Mouse (Mus musculus): ENCODE data around the gene Reck. TPM values are rescaled to one million over a fixed set of nuclear protein-coding genes. Genes with fewer than 3 reads are reported as not detected.

Gene Reck
- polyA plus RNA-seq, 1 experiment from 2014 or later, result 4.8 TPM

- no peak for ATAC-seq
- H3K27me3 ChIP-seq, result no peaks in the 10 kb centered on the region
- H3K9me3 ChIP-seq (replicated peaks), result no peaks in the 10 kb centered on the region
- WGBS, result 74% methylated on average over 9 of the region's 9 CpGs
- H3K4me2 ChIP-seq, result peak overlapping the region; percentile 9; the same call in 1 of the 2 replicates
- no peak overlapping the region for H3K27ac ChIP-seq
- no peak overlapping the region for H3K4me3 ChIP-seq
- H3K4me1 ChIP-seq, result peaks cover 14% of the 10 kb centered on the region
- no peaks in the 10 kb centered on the region for H3K36me3 ChIP-seq (ENCODE audit: poor library complexity, severe bottlenecking)
- H3K9ac ChIP-seq, result no peak overlapping the region
Observed at GRCm38 (mm10) chr4:43959523-43960179, 84.3 kb downstream of the Reck start.

GRCm38 (mm10) chr4:43960207-43960606 lies 84.9 kb downstream of the Reck start:
- WGBS, result 91% methylated on average over 6 of the region's 6 CpGs
- ATAC-seq, result no peak

DNA sequence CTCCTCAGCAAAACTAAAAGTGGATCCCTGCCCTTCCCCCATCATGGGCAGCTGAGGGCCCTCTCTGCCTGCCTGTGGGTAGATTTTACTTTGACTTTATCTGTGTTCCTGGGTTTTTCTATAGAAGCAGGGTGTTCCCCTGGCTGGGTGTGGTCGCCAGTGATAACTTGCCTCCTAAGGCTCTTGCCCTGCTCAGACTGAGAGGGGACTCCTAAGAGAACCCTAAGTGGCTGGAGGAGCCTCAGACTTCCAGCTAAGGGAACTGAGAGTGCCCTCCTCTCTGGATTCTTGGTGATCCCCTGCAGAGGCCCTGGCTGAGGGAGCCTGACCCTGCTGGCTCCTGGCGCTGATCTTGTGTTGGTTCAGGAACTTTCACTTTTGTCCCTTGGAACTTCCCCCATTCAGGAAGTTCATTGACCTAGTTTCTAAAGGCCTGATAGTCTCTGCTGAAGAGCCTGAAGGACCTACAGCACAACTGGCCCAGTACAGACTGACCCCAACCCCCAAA lies 89.0 kb downstream of the Reck start:
- H3K4me1 ChIP-seq, result peaks cover 12% of the 10 kb centered on the region
- no peak overlapping the region for H3K27ac ChIP-seq
- no peak overlapping the region for H3K4me2 ChIP-seq
- no peaks in the 10 kb centered on the region for H3K36me3 ChIP-seq (ENCODE audit: poor library complexity, severe bottlenecking)
- no peaks in the 10 kb centered on the region for H3K27me3 ChIP-seq
- no peak overlapping the region for H3K4me3 ChIP-seq
- WGBS, result 51% methylated on average over 2 of the region's 2 CpGs
- ATAC-seq, result no peak
- no peaks in the 10 kb centered on the region for H3K9me3 ChIP-seq (replicated peaks)
- H3K9ac ChIP-seq, result no peak overlapping the region

More at GRCm38 (mm10) chr4:43960207-43960606, 84.9 kb downstream of the Reck start:
- Histone ChIP-seq H3K4me3 (no peak overlapping the region), H3K9ac (no peak overlapping the region), H3K36me3 (ENCODE audit: poor library complexity, severe bottlenecking) (no peaks in the 10 kb centered on the region), H3K27ac (no peak overlapping the region), H3K9me3 (replicated peaks) (no peaks in the 10 kb centered on the region), H3K4me1 (peaks cover 14% of the 10 kb centered on the region), H3K27me3 (no peaks in the 10 kb centered on the region), H3K4me2 (no peak overlapping the region)

DNA sequence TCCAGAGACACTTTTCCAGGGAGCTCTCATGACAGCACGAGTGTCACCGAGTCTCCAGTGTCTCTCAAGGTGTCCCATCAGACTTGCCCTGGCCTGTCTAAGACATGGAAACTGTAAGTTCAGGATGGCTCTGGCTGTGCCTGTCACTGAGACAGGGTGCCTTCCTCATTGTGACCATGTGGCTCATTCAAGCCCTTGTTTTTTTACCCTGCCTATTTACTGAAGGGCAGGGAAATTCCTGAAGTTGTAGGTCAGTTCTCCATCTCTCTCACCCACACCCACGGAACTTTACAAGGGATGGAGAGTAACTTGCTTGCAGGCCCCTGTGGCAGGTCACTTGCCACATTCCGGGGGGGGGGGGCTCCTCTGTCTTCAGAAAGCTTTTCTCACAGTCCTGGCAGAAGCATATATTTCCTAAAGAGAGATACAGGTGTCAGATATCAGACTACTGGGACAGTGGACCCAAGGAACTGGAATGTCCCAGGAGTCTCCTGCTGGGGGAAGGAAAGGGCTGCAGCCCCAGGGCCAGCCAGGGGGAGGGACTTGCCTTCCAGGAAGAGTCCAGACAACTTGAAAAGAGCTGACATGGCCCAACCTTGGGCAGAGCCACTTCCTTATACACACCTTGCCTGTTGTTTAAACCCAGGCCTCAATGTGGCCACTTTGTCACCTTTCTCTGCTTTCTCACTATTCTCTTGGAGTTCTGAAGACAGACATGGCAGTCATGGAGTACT lies 89.8 kb downstream of the Reck start:
- no peak overlapping the region for H3K4me2 ChIP-seq
- no peak for ATAC-seq
- no peaks in the 10 kb centered on the region for H3K36me3 ChIP-seq (ENCODE audit: poor library complexity, severe bottlenecking)
- H3K27me3 ChIP-seq, result no peaks in the 10 kb centered on the region
- no peak overlapping the region for H3K9ac ChIP-seq
- no peak overlapping the region for H3K27ac ChIP-seq
- H3K9me3 ChIP-seq (replicated peaks), result no peaks in the 10 kb centered on the region
- H3K4me3 ChIP-seq, result no peak overlapping the region
- peaks cover 15% of the 10 kb centered on the region for H3K4me1 ChIP-seq
- 62% methylated on average over 4 of the region's 4 CpGs for WGBS

DNA sequence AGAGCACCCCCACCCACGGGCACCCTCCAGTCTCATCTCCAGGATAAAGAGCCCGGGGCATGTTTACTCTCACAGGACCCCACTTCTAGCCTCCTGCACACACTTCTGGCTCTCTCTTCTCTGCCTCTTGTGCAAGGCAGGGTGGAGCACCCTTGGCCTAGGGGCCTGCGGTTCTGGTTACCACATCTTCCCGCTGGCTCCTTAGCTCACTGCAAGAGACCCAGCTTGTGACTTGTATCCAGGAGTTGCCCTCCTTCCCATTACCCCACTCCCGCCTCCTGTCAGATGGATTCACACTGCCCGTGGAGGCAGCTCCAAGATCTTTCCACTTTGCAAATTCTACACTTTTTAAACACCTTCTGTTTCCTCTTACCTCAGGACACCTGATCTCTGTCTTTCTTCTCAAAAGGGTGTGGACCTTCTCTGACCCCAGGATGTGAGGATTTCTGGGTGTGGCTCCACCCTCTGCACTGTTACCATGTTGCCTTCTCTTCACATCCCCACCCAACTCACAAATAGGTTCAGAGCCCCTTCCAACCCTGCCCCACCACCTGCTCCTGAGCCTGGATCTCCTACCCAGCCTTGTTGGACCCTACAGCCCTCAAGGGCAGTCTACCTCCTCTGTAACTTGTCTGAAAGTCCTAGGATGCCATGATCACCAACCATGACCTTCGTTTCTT lies 90.7 kb downstream of the Reck start:
- H3K9ac ChIP-seq, result no peak overlapping the region
- H3K4me3 ChIP-seq, result no peak overlapping the region
- no peak overlapping the region for H3K4me2 ChIP-seq
- no peak overlapping the region for H3K27ac ChIP-seq
- peaks cover 15% of the 10 kb centered on the region for H3K4me1 ChIP-seq
- ATAC-seq, result no peak
- 86% methylated on average over 7 of the region's 7 CpGs for WGBS
- H3K27me3 ChIP-seq, result no peaks in the 10 kb centered on the region
- H3K9me3 ChIP-seq (replicated peaks), result no peaks in the 10 kb centered on the region
- H3K36me3 ChIP-seq (ENCODE audit: poor library complexity, severe bottlenecking), result peaks cover 3% of the 10 kb centered on the region; the same call in 1 of the 2 replicates

DNA sequence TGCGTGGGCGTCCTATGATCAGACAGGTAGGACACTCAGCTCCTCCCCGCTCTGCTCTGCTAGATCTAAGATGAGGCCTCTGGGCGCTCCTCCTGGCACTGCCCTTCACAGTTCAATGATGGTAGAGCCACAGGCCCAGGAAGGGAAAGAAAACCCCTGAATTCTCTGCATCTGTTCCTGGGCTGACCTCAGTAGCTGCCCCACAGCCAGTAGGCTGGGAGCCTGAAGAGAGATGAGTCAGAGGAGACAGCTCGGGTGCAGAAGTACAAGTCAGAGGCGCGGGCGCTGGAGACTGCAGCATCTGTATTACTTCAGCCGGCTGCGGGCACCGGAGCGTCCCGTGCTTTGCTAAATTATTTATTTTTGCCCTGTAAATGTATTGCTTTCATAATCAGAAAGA lies 93.3 kb downstream of the Reck start:
- H3K4me3 ChIP-seq, result no peak overlapping the region
- no peaks in the 10 kb centered on the region for H3K9me3 ChIP-seq (replicated peaks)
- H3K4me1 ChIP-seq, result peaks cover 27% of the 10 kb centered on the region
- no peak overlapping the region for H3K9ac ChIP-seq
- H3K27ac ChIP-seq, result no peak overlapping the region
- H3K36me3 ChIP-seq (ENCODE audit: poor library complexity, severe bottlenecking), result peaks cover 4% of the 10 kb centered on the region; the same call in 1 of the 2 replicates
- no peaks in the 10 kb centered on the region for H3K27me3 ChIP-seq
- no peak for ATAC-seq
- 47% methylated on average over 13 of the region's 13 CpGs for WGBS
- H3K4me2 ChIP-seq, result no peak overlapping the region

DNA sequence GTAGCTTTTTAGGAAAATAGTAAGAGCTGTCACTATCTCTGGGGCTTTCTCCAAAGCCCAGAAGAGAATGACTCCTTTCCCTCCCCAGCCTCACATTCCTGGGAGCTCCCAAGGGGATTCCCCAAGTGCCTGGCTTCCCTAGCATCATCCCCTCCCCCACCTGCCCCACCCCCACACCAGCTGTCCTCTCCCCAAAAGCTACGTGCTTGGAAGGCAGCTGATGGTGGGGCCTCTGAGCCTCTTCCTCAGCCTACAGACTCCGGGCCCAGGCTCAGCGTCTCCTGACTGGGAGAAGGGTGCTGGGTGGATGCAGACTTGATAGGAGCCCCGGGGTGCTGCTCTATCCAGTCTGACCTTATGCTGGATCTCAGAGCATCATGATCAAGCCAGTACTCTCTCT lies 94.0 kb downstream of the Reck start:
- 21% methylated on average over 4 of the region's 4 CpGs for WGBS
- no peak overlapping the region for H3K4me3 ChIP-seq
- peak overlapping the region; percentile 10; the same call in 1 of the 2 replicates for H3K27ac ChIP-seq
- H3K4me2 ChIP-seq, result 0 out of 2 replicates have a peak overlapping the region, but pooled peaks have one; percentile 7
- no peaks in the 10 kb centered on the region for H3K27me3 ChIP-seq
- H3K36me3 ChIP-seq (ENCODE audit: poor library complexity, severe bottlenecking), result peaks cover 4% of the 10 kb centered on the region; the same call in 1 of the 2 replicates
- H3K9ac ChIP-seq, result peak overlapping the region; percentile 9; the same call in 1 of the 2 replicates
- ATAC-seq, result peak; percentile 58; the same call in 1 of the 2 replicates
- H3K9me3 ChIP-seq (replicated peaks), result no peaks in the 10 kb centered on the region
- peaks cover 27% of the 10 kb centered on the region for H3K4me1 ChIP-seq

- no peak overlapping the region for H3K27ac ChIP-seq
- ATAC-seq, result no peak
- 82% methylated on average over 20 of the region's 20 CpGs for WGBS
- H3K27me3 ChIP-seq, result no peaks in the 10 kb centered on the region
- H3K36me3 ChIP-seq (ENCODE audit: poor library complexity, severe bottlenecking), result peaks cover 4% of the 10 kb centered on the region; the same call in 1 of the 2 replicates
- no peak overlapping the region for H3K4me3 ChIP-seq
- H3K4me1 ChIP-seq, result peaks cover 27% of the 10 kb centered on the region
- H3K9ac ChIP-seq, result no peak overlapping the region
- H3K4me2 ChIP-seq, result no peak overlapping the region
- H3K9me3 ChIP-seq (replicated peaks), result no peaks in the 10 kb centered on the region
Observed at GRCm38 (mm10) chr4:43970393-43971330, 95.3 kb downstream of the Reck start.

- Histone ChIP-seq H3K9ac (no peak overlapping the region), H3K4me3 (no peak overlapping the region), H3K36me3 (ENCODE audit: poor library complexity, severe bottlenecking) (peaks cover 4% of the 10 kb centered on the region; the same call in 1 of the 2 replicates), H3K4me2 (no peak overlapping the region), H3K27ac (peak overlapping the region; percentile 40; the same call in 1 of the 2 replicates), H3K27me3 (no peaks in the 10 kb centered on the region), H3K4me1 (peaks cover 27% of the 10 kb centered on the region), H3K9me3 (replicated peaks) (no peaks in the 10 kb centered on the region)
- 64% methylated on average over 9 of the region's 9 CpGs for WGBS
- ATAC-seq, result no peak
Observed at GRCm38 (mm10) chr4:43971541-43972136, 96.3 kb downstream of the Reck start.

DNA sequence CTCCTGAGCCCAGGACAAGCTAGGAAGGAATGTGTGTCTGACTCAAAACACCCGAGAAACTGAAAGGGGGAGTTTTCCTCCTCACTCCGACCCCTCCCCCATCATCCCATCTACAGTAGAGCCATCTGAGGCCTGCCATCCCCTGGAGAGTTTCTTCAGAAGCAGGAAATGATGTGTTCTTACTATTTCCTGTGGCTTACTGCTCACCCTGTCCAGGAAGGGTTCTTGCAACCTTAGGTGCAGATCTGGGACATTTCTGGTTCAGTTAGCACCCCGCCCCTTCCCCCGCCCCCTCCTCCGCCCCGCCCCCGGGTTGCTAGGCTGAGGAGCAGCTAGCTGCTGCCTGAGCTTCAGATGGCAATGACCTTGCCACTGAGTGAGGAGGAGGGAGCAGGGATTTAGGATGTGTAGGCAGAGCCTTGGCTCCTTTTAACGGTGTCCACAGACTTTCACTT lies 96.8 kb downstream of the Reck start:
- Histone ChIP-seq H3K4me3 (no peak overlapping the region), H3K27ac (0 out of 2 replicates have a peak overlapping the region, but pooled peaks have one; percentile 40), H3K4me1 (peaks cover 27% of the 10 kb centered on the region), H3K9me3 (replicated peaks) (no peaks in the 10 kb centered on the region), H3K36me3 (ENCODE audit: poor library complexity, severe bottlenecking) (peaks cover 6% of the 10 kb centered on the region; the same call in 1 of the 2 replicates), H3K9ac (no peak overlapping the region), H3K4me2 (no peak overlapping the region), H3K27me3 (no peaks in the 10 kb centered on the region)
- 2% methylated on average over 8 of the region's 8 CpGs for WGBS
- ATAC-seq, result no peak

Measured in forebrain, embryonic 13.5 days (tissue).